Mouse (Mus musculus): ENCODE results near the gene Vmn1r16. TPM values are rescaled to one million over a fixed set of nuclear protein-coding genes. Genes with fewer than 3 reads are reported as not detected.
"Not testable (repeated sequence)": the region's sequence is repeated elsewhere in the genome, so short reads cannot be mapped to it uniquely, and the experiment has no call there.

The Vmn1r16 gene
- not detected for polyA plus RNA-seq (2017; shearing (Covaris generic))

DNA sequence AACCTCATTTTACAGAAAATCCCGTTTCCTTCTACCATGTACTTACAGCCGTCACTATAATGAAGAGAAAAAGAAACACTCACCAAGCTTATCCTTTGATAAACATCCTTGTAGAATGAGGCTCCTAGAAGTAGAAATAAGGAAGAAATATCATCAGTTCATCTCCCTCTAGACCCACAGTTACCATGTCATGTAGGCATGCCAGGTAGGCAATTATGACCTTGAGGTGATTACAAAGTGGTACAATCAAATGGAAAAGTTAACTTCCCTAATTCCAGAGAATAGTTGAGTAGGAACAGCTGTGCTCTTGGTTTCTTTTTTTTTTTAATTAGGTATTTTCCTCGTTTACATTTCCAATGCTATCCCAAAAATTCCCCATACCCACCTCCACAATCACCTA, at the start of gene Vmn1r16:
Gene Vmn1r16, minus strand, starts transcription at position 101 of the 400 bp plus-strand sequence.
- ATAC-seq: no peak

DNA sequence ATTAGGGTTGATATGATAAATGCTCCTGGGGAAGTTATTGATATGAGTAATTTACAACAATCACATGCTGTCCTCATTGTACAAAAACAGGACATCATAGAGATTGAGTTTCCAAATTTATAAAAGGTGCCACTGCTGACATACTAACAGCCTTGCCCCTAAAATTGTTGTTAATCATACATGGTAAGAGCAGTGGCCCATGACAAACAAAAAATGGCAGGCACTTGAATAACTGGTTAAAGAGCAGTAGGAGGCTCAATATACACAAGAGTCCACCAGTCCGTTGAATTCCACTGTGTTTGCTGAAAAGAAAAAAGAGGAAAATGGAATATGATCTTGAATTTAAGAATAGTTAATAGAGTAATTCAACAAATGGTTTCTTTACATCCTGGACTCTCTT, 38.2 kb upstream of the Vmn1r16 start:
- ATAC-seq: no peak

DNA sequence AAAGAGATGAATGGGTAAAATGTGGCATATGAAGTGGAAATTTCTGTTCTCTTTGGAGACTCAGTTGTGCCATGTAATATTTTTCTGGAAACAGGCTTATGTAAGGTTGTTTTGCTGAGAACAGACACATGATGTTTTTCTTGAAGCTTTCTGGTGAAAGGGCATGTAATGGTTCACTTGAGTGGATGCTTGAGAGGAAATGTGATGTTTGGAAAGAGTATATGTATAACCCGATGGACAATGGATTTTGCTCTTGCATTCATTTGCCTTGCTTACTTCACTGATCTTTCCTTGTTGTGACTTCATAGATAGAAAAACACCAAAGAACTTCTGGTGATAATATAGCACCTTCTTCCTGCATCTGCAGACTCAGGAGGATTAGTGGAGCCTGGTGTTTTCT, 36.6 kb upstream of the Vmn1r16 start:
- ATAC-seq: not testable (repeated sequence)

DNA sequence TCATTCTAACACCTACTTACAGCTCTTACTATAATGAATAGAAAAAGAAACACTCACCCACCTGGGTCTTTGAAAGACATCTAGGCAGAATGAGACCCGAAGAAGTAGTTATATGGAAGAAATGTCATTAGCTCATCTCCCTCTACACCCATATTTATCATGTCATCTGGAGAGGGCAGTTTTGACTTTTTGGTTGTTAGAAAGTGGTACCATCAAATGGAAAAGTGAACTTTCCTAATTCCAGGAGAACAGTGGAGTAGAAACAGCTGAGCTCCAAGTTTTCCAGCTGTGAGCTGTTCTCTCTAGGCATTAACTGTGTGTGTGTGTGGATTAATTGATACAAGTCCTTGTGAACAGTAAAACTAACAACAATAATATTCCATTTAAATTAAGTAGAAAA, 34.3 kb upstream of the Vmn1r16 start, which contains the start of gene Vmn1r17:
Gene Vmn1r17, minus strand, starts transcription at position 101 of the 400 bp plus-strand sequence.
- ATAC-seq: no peak

DNA sequence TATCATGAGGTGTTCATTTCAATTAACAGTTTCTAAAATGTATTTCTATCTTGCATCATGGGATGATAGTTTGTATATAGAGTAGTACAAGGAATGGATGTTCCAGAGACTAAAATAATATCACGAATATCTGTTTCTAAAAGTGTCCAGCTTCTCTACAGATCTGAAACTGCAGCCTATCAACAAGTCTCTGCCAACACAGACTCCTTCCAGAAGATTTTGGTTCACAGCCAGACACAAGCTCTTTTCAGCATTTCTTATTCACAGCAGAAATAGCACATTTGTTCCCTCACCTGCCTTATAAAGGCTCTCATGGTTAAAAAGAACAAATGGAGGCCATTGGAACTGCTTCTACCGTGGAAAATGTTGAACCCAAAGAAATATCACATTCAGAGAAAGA, 27.6 kb upstream of the Vmn1r16 start:
- ATAC-seq: no peak

DNA sequence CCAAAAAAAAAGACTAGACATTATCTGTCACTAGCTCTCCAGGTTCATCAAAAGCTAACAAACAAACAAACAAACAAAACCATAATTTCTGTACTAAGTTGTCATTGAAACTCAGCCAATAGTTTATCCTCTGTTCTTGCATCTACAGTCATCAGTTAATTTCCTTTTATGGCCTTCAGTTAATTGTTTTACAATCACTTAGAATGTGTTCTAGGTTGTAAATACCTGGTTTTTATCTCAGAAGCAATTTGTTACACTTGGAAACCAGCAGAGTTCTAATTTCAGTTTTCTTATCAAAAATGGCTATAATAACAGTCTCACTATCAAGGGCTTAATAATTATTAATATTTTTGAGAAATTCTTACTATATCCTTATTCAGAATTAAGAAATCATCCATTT, 3.1 kb downstream of the Vmn1r16 start:
- no peak for ATAC-seq

DNA sequence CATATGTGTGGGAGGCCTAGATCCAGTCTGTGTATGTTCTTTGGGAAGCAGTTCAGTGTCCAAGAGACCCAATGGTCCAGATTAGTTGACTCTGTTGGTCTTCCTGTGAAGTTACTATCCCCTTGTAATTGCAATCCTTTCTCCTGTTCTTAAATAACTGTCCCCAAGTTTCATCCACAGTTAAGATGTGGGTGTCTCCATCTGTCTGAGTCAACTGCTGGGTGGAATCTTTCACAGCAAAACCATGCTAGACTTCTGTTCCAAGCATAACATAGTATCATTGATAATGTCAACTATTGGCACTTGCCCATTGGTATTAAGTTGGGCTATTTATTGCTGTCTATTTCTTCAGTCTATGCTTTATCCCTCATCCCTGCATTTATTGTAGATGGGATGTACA, 50.3 kb downstream of the Vmn1r16 start:
- ATAC-seq: no peak

DNA sequence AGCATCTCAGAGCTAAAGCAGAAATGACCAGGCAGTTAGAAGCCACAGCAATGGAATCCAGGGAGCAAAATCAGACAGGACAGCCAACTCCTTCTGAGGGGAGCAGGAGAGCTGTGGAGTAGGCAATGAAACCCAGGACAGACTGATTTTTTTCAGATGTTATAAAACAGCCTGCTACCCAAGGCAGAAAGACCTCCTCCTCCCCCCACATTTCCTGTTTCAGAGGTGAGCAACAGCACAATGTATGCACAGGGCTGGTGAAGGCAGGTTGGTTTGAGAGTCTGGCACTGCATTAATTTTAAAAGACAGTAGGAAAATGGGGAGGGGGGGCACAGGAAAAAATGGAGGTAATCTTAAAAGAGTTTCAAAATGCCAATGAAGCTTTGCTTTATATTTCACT, 56.8 kb downstream of the Vmn1r16 start:
- no peak for ATAC-seq

DNA sequence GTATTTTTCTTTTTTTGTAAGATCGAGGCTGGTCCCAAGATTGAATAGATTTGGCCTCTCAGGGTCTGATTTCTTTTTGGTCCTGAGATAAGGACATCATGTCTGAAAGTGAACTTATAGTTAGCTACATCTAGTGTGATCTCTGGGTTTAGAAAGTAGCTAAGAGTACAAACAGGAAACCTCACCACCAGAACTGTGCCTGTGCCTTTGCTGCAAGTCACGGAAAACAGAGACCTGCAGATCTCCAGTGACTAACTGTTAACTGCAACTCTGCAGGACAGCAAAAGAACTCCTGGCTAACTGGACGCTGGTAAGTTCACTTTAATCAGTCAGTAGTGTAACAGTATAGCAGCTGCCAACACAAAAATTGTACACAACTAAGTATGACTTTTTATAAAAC, 57.4 kb downstream of the Vmn1r16 start:
- peak; percentile 19 for ATAC-seq

Other genes starting within 250 kb of the Vmn1r16 start
- not detected for gene Vmn1r10, start 220.0 kb downstream of the Vmn1r16 start, polyA plus RNA-seq (2017; shearing (Covaris generic))
- not detected for gene Vmn1r11, start 196.0 kb downstream of the Vmn1r16 start, polyA plus RNA-seq (2017; shearing (Covaris generic))
- gene Vmn1r12, start 172.6 kb downstream of the Vmn1r16 start, polyA plus RNA-seq (2017; shearing (Covaris generic)): not detected
- under 1 TPM in 1 of 2 experiments, not detected in 1; 0.99 TPM for gene Vmn1r13, start 126.2 kb downstream of the Vmn1r16 start, polyA plus RNA-seq (2017; shearing (Covaris generic))
- not detected for gene Vmn1r14, start 97.8 kb downstream of the Vmn1r16 start, polyA plus RNA-seq (2017; shearing (Covaris generic))
- gene Vmn1r15, start 71.5 kb downstream of the Vmn1r16 start, polyA plus RNA-seq (2017; shearing (Covaris generic)): under 1 TPM in 1 of 2 experiments, not detected in 1; 0.21 TPM
- not detected for gene Vmn1r17, start 34.2 kb upstream of the Vmn1r16 start, polyA plus RNA-seq (2017; shearing (Covaris generic))
- gene Vmn1r18, start 66.3 kb upstream of the Vmn1r16 start, polyA plus RNA-seq (2017; shearing (Covaris generic)): not detected
- gene Vmn1r19, start 74.3 kb upstream of the Vmn1r16 start, polyA plus RNA-seq (2017; shearing (Covaris generic)): not detected
- gene Vmn1r20, start 99.4 kb upstream of the Vmn1r16 start, polyA plus RNA-seq (2017; shearing (Covaris generic)): not detected
- gene Ppm1k, start 206.0 kb upstream of the Vmn1r16 start, polyA plus RNA-seq (2017; shearing (Covaris generic)): 10 to 100 TPM; 12.9 to 16.2 TPM